9 mouse cellular contexts compared by ENCODE assay signal in genomic region chr2:29464851-29465648, GRCm38 (mm10).
A peak's percentile ranks its signal among the peaks of the same experiment; 100 is the strongest.
DNase-seq lines count a peak whose midpoint lies in the region; ATAC-seq and TF ChIP-seq lines count a peak whose summit lies in the region.
"Had no signal": no experiment of that assay in that cellular context is flagged by ENCODE, and none has a peak within 500 bp of the region (broad histone marks: within the 10 kb centered on the region; RNA-seq: fewer than 3 reads in every experiment).

No protein-coding gene starts in this region.

- no peaks in the 10 kb centered on the region for H3K27me3 ChIP-seq in hindbrain, embryonic 13.5 days
- no peaks in the 10 kb centered on the region for H3K27me3 ChIP-seq in hindbrain, embryonic 11.5 days (ENCODE audit: control insufficient read depth, insufficient read depth, low read length)
- no peaks in the 10 kb centered on the region for H3K27me3 ChIP-seq in hindbrain, postnatal 0 days (ENCODE audit: insufficient read depth, low read length)
- H3K27me3 ChIP-seq in midbrain, embryonic 13.5 days = no peaks in the 10 kb centered on the region
- H3K27me3 ChIP-seq in heart, embryonic 12.5 days (replicated peaks) = no peaks in the 10 kb centered on the region
- H3K27me3 ChIP-seq: CH12.LX had no signal

- no peak for DNase-seq in hindbrain, embryonic 11.5 days (ENCODE audit: low spot score)
- DNase-seq in brain, adult 2 months (ENCODE audit: low read depth, low spot score) = peak; percentile 75
- DNase-seq in hindbrain, postnatal 0 days (ENCODE audit: low spot score) = peak; percentile 90
- DNase-seq in adrenal gland, adult 2 months = no peak
- DNase-seq in adrenal gland, postnatal 4 days (ENCODE audit: low spot score in 2 of 2) = no peak

- ATAC-seq in hindbrain, embryonic 13.5 days (ENCODE audit: low FRiP score) = peak; percentile 54; the same call in 1 of the 2 replicates
- ATAC-seq in hindbrain, embryonic 11.5 days (ENCODE audit: low FRiP score) = no peak
- ATAC-seq in hindbrain, postnatal 0 days = peak; percentile 75
- peak; percentile 70 for ATAC-seq in midbrain, embryonic 13.5 days
- no peak for ATAC-seq in heart, embryonic 12.5 days (ENCODE audit: insufficient number of reproducible peaks, low FRiP score)

- no peak overlapping the region for H3K4me3 ChIP-seq in hindbrain, embryonic 13.5 days
- H3K4me3 ChIP-seq in hindbrain, embryonic 11.5 days (ENCODE audit: low read depth, low read length) = no peak overlapping the region
- H3K4me3 ChIP-seq in hindbrain, postnatal 0 days (ENCODE audit: low read length) = no peak overlapping the region
- no peak overlapping the region for H3K4me3 ChIP-seq in midbrain, embryonic 13.5 days (replicated peaks)
- no peak overlapping the region for H3K4me3 ChIP-seq in heart, embryonic 12.5 days

- H3K4me1 ChIP-seq in hindbrain, embryonic 13.5 days (replicated peaks) = peaks cover 45% of the 10 kb centered on the region
- H3K4me1 ChIP-seq in hindbrain, embryonic 11.5 days (replicated peaks; ENCODE audit: control insufficient read depth, insufficient read depth, low read length) = no peaks in the 10 kb centered on the region
- H3K4me1 ChIP-seq in hindbrain, postnatal 0 days (ENCODE audit: insufficient read depth, low read length) = peaks cover 23% of the 10 kb centered on the region
- peaks cover 45% of the 10 kb centered on the region for H3K4me1 ChIP-seq in midbrain, embryonic 13.5 days (replicated peaks)
- peaks cover 34% of the 10 kb centered on the region for H3K4me1 ChIP-seq in heart, embryonic 12.5 days (replicated peaks)

- H3K27ac ChIP-seq in hindbrain, embryonic 13.5 days = peak overlapping the region; percentile 69
- no peak overlapping the region for H3K27ac ChIP-seq in hindbrain, embryonic 11.5 days (ENCODE audit: low read depth, low read length)
- H3K27ac ChIP-seq in hindbrain, postnatal 0 days = peak overlapping the region; percentile 41
- H3K27ac ChIP-seq in midbrain, embryonic 13.5 days = peak overlapping the region; percentile 72
- no peak overlapping the region for H3K27ac ChIP-seq in heart, embryonic 12.5 days (ENCODE audit: poor library complexity, severe bottlenecking)

- H3K9me3 ChIP-seq in hindbrain, embryonic 13.5 days = no peaks in the 10 kb centered on the region
- H3K9me3 ChIP-seq in hindbrain, embryonic 11.5 days (ENCODE audit: control insufficient read depth, low read length) = no peaks in the 10 kb centered on the region
- no peaks in the 10 kb centered on the region for H3K9me3 ChIP-seq in hindbrain, postnatal 0 days (ENCODE audit: low read length)
- H3K9me3 ChIP-seq in midbrain, embryonic 13.5 days = no peaks in the 10 kb centered on the region
- H3K9me3 ChIP-seq in heart, embryonic 12.5 days (replicated peaks) = no peaks in the 10 kb centered on the region

- TF ChIP-seq CTCF in hindbrain, postnatal 0 days (IDR thresholded peaks at IDR 0.05; ENCODE audit: low read depth) = no peak

- WGBS in hindbrain, embryonic 13.5 days = 58% methylated on average over 9 of the region's 9 CpGs
- 85% methylated on average over 9 of the region's 9 CpGs for WGBS in hindbrain, embryonic 11.5 days
- WGBS in hindbrain, postnatal 0 days = 35% methylated on average over 9 of the region's 9 CpGs
- WGBS in midbrain, embryonic 13.5 days = 41% methylated on average over 9 of the region's 9 CpGs
- WGBS in heart, embryonic 12.5 days = 78% methylated on average over 9 of the region's 9 CpGs

- no peak overlapping the region for H3K9ac ChIP-seq in hindbrain, embryonic 13.5 days
- H3K9ac ChIP-seq in hindbrain, embryonic 11.5 days (ENCODE audit: low read depth, low read length) = no peak overlapping the region
- no peak overlapping the region for H3K9ac ChIP-seq in hindbrain, postnatal 0 days (replicated peaks; ENCODE audit: low read length)
- H3K9ac ChIP-seq in midbrain, embryonic 13.5 days (replicated peaks) = no peak overlapping the region
- no peak overlapping the region for H3K9ac ChIP-seq in heart, embryonic 12.5 days

- H3K4me2 ChIP-seq in hindbrain, embryonic 13.5 days = no peak overlapping the region
- no peak overlapping the region for H3K4me2 ChIP-seq in hindbrain, embryonic 11.5 days (replicated peaks; ENCODE audit: low read depth, low read length)
- no peak overlapping the region for H3K4me2 ChIP-seq in hindbrain, postnatal 0 days (ENCODE audit: low read depth, low read length)
- no peak overlapping the region for H3K4me2 ChIP-seq in midbrain, embryonic 13.5 days (replicated peaks)
- H3K4me2 ChIP-seq in heart, embryonic 12.5 days = no peak overlapping the region

- no peaks in the 10 kb centered on the region for H3K36me3 ChIP-seq in hindbrain, embryonic 13.5 days
- H3K36me3 ChIP-seq in hindbrain, embryonic 11.5 days (ENCODE audit: control insufficient read depth, insufficient read depth, low read length) = no peaks in the 10 kb centered on the region
- H3K36me3 ChIP-seq in hindbrain, postnatal 0 days (ENCODE audit: insufficient read depth, low read length) = no peaks in the 10 kb centered on the region
- H3K36me3 ChIP-seq in midbrain, embryonic 13.5 days = no peaks in the 10 kb centered on the region
- no peaks in the 10 kb centered on the region for H3K36me3 ChIP-seq in heart, embryonic 12.5 days

Comparison
In these comparisons a context has a peak if more than half of its experiments do, and no peak if none do; other contexts are left out.
1. ATAC-seq: peak in hindbrain, embryonic 13.5 days (single experiment), hindbrain, postnatal 0 days (single experiment) and midbrain, embryonic 13.5 days (single experiment); none in hindbrain, embryonic 11.5 days (single experiment) and heart, embryonic 12.5 days (single experiment).
2. H3K27ac ChIP-seq: peak in hindbrain, embryonic 13.5 days (single experiment), hindbrain, postnatal 0 days (single experiment) and midbrain, embryonic 13.5 days (single experiment); none in hindbrain, embryonic 11.5 days (single experiment) and heart, embryonic 12.5 days (single experiment).
3. DNase-seq: peak in brain, adult 2 months (single experiment) and hindbrain, postnatal 0 days (single experiment); none in hindbrain, embryonic 11.5 days (single experiment), adrenal gland, adult 2 months (single experiment) and adrenal gland, postnatal 4 days (0 of 2).